Mouse (Mus musculus) heart, adult 9 months (tissue): ENCODE results near the gene Kif2a.
A peak's percentile ranks its signal among the peaks of the same experiment; 100 is the strongest.
"Not testable (repeated sequence)": the region's sequence is repeated elsewhere in the genome, so short reads cannot be mapped to it uniquely, and the experiment has no call there.

ENCODE experiments used
- DNase-seq, 2 experiments: peaks; one replicate each; pipeline ENCODE4 v3.0.0; 2022; ENCODE audit warnings: low spot score in 2 of 2

Gene Kif2a

DNA sequence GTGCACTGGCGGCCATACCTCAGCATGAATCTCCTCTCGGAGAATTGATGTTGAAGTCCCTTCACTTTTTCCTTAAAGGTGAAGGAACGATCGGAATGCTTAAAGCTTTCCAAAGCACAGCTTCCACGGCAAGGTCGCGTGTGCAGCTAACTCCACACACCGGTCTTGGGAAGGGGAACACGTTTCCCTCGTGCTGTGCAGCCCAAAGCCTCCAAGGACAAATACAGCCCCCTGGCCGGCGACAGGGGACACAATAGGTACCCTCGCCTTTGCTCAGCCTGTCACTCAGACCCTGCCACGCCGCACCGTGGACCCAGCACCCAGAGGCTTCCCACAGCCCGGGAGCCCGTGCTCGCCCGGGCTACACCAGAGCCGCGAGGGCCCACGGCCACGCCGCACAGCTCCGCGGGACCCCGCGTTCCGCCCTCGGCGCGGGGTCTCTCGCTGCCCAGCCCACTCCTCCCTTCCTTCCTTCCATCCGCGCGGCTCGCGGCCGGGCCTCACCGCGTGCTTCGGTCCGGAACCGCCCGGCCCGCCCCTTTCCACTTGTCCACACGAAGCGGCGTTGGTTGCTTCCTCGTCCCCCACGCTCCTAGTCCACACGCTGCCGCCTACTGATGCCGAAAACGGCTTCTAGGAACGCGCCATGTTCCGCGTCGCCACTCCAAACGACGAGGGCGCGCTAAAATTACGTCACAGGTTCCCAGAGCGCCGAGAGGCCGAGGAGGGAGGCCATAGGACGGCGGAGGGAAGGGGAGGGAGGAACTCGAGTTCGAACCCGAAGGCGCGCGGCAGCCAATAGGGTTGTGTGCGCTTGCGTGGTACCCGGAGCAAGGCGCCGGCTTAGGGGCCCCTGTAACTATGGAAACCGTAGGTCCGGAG is 85.4 kb downstream of the Kif2a start, which contains the start of gene Ipo11:
Ipo11 (minus strand) TSS at position 703 of the 882 bp plus-strand sequence.
- peak; percentile 84 to 85 for DNase-seq

DNA sequence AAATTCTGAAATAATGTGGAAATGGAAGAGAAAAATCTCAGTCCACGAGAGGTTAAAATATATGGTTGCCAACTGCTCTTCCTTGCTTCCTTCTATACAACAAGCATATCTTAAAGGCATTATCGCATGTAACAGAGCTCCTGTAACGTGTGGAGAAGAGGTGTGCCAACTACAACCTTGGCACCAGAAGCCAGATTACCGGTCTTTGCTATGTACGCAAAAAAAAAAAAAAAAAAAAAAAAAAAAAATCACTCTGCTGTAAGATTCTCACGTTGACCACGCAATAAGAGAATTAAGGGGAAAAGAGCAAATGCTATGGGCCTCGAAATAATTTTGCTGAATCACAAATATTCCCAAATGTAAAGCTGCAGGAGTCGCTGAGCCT is 86.1 kb downstream of the Kif2a start:
- no peak for DNase-seq

DNA sequence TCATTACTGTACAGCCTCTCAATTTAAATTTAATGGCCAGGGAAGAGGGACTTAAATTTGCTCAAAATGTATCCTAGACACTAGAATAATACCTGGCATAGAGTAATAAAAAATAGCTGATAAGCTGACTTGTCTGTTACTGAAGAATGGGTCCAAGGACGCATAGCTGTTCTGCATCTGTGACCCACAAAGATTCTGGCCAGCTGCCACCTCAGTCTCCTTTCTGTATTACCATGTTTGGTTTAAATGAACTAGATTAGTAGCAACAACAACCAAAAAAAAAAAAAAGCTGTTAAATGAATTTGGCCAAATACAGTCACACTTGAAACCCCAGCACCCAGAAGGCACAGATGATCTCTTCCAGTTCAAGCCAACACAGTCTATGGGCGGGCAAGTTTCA is 92.7 kb downstream of the Kif2a start:
- no peak for DNase-seq

DNA sequence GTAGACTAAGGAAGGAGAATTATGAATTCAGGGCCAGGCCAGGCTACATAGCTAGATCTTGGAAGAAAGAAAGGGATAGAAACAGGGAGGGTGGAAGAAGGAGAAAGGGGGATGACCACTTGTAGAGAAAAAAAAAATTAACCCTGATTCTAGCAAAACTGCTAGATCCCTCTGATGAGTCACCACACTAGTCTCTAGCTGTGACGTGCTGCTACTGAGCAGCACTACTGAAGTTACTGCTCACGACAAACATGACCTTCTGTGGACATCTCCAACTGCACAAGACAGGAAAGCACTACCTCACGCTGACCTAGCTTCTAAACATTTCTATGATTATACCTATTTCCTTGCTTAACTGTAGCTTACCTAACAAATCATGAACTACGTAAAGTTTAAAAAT is 93.6 kb downstream of the Kif2a start:
- no peak for DNase-seq

DNA sequence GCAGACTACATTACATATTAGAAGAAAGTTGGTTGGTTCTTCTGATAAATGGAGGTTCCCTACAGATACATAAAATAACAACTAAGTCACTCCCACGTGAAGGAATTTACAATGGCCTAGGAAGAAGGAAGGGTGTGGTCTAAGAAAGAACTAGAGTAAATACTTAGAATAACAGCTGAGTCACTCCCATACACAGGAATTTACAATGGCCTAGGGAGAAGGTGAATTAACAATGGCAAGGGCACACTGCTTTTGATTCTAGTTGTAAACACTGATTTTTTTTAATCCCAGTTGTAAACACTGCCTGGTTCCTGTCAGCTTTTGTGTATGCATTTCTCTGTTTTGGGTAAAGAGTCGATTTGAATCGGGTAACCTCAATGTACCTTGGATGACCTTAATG is 96.0 kb downstream of the Kif2a start:
- not testable (repeated sequence) for DNase-seq

DNA sequence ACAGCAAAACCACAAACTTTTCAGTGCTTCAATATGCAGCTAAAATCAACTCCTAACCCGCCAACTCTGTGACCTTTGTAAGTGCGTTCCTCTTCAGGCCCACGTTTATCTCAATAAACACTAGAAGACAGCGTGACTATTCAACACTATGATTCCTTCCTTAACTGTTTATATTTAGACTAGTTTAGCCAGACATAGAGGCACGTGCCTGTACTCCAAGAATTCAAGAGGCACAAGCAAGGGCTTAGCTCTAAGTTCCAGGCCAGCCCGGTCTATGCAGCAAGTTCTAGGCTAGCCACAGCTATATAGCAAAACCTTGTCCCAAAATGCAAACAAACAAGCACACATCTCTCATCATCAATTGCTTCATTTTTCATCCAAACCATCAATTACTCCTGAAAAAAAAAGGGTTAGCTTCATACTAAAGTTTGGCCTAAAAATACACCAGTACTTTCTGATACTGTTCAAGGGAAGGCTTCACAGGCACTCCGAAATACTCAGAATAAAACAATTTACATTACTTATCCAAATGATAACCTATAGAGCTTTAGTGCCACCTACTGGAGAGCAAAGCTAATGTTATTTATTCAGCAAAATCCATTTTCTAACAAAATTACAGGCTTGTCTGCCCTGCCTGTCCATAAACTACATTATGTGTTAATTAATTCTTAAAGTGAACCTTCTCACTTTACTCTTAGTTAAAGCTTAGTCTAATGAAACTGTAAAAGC is 103.4 kb downstream of the Kif2a start:
- DNase-seq: no peak

DNA sequence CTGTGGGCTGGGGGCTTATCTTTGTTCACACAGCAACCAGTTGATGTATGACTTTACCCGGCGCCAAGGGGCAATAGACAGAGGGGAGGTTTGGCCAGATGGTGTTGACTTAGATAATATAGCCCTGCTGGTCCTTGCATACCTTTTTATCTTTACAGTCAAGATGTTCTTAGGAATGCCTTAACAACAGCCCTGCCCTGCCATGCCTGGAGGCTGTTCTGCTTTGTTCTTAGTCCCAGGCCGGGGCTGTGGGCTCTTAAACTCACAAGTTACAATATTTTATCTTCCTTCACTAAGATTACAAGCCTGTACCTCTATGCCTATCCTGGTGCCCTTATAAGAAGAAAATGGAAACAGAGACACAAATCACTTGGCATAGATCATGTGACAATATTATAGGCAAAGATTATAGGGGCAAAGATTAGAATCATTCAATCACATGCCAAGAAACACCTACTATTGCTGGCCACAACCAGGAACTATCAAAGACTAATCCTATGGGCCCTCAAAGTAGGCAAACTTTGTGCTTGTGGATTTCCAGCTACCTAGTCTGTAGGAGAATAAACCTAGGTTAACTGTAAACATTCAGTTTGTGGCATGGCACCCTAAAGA is 108.7 kb downstream of the Kif2a start:
- no peak for DNase-seq

DNA sequence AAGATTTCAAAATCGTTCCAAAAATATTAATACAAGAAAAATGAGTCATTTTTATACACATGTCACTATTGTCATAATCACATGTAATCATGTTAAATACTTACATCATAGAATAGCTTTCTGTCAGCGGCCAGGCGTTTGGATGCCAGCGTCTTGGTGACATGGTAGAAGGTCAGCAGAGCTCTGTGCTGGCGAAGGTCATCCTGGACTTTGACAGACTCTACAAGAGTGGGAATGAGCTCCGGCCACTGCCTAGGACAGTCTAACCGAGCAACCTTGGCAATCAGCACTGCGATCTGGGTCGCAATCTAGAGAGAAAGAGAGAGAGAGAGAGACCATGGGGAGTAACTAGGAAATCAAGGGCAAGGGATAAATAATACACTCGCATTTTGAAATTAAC is 111.8 kb downstream of the Kif2a start:
- DNase-seq: no peak
